Mouse (Mus musculus): ENCODE measurements around the gene Agl.
"Not testable (repeated sequence)": the region's sequence is repeated elsewhere in the genome, so short reads cannot be mapped to it uniquely, and the experiment has no call there.

Gene Agl

DNA sequence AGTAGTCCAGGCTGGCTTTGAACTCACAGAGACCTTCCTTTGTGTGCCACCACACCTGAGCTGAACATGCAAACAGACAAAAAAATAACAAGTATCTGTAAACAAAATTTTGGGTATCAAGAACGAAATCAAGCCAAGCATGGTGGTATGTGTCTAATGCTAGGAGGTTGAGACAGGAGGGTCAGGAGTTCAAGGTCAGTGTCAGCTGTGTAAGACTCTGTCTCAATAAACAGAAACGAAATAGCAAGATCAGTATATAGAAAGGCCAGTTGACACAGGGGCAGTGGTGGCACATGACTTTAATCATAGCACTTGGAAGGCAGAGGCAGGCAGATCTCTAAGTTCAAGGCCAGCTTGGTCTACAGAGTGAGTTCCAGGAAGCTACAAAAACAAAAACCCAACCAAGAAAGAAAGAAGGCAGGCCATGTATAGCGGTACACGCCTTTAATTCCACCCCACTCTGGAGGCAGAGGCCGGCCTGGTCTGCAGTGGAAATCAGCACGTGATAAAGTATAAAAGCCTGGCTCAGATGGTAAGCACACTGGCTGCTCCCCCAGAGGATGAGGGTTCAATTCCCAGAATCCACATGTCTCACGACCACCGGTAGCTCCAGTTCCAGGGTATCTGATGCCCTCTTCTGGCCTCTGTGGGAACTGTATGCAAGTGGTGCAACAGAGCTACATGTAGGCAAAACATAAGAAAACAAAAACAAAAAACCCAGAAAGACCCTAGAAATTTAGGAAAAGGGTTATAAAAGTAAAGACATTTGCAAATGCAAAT, 59.4 kb downstream of the Agl start:
- DNase-seq (ENCODE audit: low spot score in 2 of 2), result peak in 1 of 2 experiments; percentile 7

DNA sequence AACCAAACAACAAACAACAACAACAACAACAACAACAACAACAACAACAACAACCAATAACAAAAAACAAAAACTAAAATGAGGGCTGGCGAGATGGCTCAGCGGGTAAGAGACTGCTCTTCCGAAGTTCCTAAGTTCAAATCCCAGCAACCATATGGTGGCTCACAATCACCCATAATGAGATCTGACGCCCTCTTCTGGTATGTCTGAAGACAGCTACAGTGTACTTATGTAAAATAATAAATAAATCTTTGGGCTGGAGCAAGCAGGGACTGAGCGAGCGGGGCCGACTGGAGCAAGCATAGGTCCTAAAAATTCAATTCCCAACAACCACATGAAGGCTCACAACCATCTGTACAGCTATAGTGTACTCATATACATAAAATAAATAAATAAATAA, 60.3 kb downstream of the Agl start:
- DNase-seq (ENCODE audit: low spot score in 2 of 2), result not testable (repeated sequence)

DNA sequence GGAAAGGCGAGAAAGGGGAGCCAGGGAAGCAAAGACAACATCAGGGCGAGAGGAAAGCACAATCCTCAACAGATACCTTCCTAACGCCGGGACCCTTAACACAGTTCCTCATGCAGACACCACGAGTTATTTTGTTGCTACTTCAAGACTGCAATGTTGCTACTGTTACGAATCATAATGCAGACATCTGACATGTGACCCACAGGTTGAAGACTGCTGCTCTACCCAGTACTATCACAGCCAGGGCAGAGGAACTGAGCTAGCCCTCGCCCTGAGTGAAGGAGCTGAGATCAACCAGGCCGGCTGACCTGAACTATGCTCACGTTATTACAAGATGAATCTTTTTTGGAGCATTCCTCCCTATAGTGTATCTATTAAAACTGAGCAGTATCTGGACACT, 67.0 kb downstream of the Agl start:
- DNase-seq (ENCODE audit: low spot score in 2 of 2), result no peak

DNA sequence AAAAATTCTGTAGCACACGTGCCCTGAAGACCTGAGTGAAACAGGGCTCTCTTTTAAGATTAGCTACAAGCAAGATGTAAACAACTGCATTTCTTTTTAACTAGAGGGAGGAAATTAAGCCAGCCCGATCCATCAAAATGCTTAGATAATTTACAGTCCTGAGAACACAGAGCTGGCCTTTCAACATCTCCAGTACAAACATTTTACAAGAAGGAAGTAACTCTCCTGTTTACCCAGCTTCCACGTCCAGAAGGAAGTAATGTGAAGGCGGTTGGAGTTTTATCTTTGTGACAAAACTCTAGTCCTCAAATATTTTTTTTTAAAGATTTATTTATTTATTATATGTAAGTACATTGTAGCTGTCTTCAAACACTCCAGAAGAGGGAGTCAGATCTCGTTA, 67.9 kb downstream of the Agl start:
- no peak for DNase-seq (ENCODE audit: low spot score in 2 of 2)

DNA sequence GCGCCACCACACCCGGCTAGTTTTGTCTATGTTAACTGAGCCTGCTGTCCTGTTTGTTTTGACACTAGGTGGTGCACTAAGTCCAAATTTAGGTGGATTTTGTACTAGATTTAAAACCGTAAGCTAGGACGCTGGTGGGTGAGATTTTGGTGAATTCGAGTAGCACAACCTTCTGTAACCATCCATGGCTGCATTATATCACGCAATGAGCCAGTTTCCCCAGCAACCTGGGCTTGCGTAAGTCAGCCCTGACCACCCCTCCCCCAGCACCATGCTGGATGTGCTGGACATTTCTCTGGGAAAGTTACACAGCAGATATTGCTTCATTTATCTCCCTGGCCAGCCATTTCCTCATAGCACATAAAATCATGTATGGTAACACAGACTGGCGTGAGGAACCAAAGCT, 70.6 kb downstream of the Agl start:
- no peak for DNase-seq (ENCODE audit: low spot score in 2 of 2)

DNA sequence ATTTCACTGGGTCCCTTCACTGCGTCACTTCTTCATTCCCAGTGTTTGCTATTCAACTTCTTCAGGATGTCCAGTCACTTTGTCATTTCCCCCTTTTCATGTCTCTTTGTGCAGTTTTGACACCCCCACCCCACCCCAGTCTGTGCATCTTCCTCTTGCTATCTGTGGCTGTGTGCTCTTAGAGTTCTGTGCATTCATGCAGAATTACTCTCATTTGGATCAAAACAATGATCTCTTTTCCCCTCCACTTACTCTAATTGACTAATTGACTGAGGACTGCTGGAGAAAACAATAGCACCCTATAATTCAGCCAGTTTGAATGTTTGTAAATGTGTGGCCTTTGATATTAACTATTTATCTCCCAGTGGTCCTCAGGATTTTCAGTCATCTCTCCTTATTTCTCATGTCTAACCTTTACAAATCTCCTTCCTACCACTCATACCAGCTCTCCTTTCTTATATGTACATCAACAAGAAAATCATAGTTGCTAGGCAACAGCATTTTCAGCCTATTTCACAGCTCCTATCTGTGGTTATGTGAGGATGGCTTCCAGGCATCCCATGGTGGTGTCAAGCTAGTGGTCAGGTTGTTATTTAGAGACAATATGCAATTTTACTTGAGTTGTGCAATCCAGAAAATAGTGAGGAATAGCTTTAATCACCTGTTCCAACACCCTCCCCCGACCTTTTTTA, 78.3 kb downstream of the Agl start:
- no peak for DNase-seq (ENCODE audit: low spot score in 2 of 2)

DNA sequence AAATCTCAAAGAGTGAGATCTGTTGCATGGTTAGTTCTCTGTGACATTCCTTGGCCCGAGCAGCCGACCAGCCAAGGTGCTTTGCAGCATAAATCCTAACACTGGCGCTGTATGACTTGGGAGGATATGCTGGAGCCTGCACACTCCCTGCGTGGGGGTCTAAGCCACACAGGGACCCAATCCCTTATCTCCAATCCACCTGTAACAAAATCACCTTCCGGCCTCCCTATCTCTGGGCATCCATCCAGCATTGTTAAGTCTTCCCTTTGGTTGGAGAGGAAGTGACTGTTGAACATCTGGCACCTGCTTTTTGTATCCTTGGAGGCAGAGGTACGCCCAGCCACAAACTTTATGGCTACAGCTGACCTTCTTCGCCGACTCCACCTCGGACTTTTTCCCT, 81.2 kb downstream of the Agl start:
- no peak for DNase-seq (ENCODE audit: low spot score in 2 of 2)

DNA sequence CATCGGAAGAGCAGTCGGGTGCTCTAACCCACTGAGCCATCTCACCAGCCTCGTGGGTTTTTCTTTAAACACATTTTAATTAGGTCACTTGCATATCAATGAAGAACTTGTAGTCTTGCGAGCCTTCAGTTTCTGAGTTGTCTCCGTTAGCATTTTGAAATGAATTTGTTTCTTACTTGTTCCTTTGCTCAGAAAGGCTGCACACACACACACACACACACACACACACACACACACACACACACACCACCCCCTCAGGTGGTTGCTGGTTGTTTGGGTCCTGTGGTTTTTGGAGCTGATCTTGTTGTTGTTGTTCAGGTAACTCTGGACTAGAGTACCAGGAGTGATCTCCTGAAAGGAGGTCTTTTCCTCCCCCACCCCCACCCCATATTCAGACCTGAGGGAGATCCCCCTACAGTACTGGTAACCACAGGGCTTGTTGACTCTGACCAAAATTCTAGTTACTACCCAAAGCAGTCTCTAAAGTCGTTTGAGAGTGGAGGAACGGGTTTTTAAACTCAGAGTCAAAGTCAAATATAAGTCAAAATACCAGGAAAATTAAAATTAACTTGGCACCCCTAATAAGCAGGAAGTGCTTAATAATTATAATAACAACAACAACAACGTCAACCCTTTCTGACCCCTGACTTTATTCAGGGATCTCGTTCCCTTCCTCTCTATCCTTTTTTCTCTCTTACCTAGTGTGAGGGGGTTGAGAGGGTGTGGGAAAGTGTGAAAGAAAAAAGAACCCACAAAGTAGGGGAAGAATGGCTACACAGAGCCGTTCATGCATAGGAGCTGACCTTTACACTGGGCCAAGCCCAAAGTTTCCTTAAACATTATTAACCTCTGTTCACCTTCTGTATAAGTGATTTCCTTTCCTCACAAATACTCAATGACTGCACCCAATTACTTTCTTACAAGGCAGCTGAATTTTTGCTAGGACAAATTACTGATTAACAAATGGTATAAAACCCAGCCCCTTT, 84.2 kb downstream of the Agl start:
- DNase-seq (ENCODE audit: low spot score in 2 of 2), result no peak

DNA sequence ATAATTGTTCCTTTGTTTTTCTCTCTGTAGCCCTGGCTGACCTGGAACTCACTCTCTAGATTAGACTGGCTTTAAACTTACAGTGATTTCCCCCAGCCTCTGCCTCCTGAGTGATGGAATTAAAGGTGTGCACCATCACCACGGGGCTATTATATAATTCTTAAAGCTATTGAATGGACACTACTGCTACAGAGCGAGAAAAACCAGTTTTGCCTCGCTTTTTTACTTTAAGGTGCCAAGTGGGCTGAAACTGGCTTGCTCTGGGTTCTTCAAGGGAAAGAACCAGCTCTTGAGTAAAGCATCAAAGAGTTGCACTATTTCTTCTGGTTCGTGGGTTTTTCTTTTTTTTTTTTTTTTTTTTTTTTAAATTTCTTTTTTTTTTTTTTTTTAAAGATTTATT, 85.0 kb downstream of the Agl start:
- no peak for DNase-seq (ENCODE audit: low spot score in 2 of 2)

DNA sequence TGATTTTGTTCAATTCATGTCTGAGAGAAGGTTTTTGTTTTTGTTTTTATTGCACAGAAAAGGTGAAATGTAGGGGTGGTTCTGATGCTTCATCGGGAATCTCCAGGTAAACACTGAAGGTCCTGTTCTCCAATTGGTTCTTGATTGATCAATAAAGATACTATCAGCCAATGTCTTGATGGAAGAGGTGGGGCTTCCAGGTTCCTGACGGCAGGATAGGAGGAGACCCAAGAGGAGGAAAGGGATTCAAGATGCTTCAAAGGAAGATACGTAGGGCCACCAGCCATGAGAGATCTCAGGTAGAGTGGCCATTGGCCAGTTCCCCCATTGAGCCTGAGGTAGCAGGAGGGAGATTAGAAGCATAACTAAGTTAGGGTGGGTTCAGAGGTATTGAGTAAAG, 89.0 kb downstream of the Agl start:
- no peak for DNase-seq (ENCODE audit: low spot score in 2 of 2)

DNA sequence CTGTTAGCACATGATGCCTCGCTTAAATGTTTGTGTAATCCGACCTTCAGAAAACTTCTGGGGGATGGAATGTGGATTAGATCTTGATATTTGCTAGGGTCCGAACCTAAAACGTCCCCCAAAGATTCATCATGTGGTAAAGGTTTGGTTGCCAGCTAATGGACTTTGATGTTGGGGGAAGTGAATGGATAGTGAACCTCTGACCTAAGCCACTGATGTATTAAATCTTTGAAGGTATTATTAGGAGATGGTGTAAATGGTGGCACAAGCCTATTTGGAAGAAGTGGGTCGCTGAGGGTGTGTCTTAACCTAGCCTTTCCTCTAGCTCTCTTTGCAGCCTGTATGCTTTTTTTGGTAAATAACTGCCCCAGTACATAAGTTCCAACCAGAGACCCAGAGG, 94.9 kb downstream of the Agl start:
- no peak for DNase-seq (ENCODE audit: low spot score in 2 of 2)

DNA sequence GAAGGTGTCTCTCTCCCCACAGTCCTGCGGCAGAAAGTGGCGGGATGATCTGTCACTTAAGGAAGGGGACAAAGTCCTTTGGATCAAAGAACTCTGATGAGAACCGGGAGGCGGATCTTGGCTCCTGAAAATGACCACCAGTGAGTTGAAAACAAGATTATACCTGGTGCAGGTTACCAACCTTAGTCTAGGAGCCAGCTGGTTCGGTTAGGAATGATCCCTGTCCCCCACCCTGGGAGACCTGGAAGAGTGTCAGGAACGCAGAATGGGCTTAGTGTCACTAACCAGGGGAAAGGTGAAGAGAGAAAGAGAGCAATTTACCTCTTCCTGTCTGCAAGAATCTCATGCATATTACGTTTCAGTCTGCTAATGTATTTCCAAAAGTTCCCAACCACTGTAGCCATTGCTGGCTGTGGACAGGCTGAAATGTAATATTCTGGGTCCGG, 95.5 kb downstream of the Agl start, which contains the start of gene Slc35a3:
Slc35a3 (minus strand) TSS at position 396 of the 446 bp plus-strand sequence.
- DNase-seq (ENCODE audit: low spot score in 2 of 2), result no peak

DNA sequence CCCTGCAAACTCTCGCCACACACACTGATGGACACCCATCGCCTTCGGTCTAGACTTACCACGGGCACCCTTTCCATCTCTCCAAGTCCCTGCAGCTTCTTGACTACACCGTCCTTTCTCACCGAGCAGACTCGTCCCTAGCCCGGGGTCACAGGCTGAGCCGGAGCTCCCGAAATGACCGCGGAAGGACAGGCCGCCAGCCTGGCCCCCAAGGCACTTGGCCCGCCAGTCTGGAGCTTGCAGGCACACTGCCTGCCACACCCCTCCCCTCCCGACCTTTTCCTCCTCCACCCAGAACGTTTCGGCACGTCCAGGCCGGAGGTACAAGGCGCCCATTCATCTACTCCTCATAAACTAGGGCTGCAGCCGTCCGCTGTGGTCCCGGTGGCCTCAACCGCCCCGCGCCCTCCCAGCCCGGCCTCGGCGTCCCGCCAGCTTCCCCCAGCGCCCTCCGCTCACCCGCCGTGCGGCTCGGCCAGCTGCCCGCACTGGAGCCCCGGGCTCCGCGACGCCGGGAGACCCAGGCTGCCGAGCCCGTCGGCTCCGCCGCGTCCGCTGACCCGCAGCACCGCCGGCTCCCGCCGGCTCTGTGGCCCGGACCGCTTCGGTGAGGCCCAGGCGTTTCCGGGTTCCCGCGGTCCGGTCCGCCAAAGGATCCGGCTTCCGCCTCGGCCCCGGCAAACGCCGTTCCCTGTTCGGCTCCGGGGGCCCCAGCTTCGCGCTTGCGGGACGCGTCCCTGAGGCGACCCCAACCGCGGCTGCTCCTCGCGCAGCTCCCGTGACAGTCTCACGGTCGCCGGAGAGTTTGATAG, 96.1 kb downstream of the Agl start:
- peak; percentile 62 to 67 for DNase-seq (ENCODE audit: low spot score in 2 of 2)

DNA sequence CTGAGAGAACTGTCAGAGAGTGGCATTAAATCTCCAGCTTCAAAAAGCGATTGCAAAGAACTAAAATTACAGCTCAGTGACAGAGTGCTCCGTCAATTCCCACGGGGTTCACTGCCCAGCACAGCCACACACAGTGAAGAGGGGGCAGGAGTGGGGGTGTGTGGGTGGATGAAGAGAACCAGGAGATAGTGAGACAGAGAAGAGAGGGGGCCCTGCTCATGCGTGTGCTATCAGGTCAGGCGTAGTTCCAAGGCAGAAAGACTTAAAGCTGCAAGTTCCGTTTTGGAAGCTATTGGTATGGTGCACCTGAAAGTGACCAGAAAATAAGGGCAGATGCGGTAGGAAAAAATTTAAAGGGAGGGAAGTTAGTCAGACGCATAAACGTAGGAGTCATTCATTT, 97.0 kb downstream of the Agl start:
- DNase-seq (ENCODE audit: low spot score in 2 of 2), result no peak

DNA sequence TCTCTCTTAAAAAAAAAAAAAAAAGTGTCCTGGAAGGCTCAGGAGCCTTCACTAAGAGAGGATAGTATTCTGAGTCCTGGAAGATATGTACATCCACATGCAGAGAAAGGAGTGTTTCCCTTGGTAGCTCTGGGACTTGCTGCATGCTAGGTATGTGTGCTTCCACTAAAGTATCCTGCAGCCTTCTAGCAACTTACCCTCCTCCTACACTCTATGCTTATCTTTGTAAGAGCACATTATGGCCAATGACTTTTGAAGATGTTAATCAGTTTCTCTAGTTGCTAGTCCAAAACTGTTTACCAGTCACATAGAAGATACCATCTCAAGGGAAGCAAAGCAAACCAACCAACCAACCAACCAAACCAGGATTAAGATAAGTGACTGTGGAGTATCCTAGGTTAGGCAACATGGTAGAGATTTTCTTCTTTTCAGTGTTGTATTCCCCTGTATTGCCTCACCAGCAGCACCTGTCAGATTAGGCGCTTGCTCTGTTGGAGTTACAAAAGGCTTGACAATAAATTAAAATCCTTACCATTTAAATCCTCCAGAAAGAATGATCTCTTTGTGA, 102.2 kb downstream of the Agl start:
- DNase-seq (ENCODE audit: low spot score in 2 of 2), result no peak

DNA sequence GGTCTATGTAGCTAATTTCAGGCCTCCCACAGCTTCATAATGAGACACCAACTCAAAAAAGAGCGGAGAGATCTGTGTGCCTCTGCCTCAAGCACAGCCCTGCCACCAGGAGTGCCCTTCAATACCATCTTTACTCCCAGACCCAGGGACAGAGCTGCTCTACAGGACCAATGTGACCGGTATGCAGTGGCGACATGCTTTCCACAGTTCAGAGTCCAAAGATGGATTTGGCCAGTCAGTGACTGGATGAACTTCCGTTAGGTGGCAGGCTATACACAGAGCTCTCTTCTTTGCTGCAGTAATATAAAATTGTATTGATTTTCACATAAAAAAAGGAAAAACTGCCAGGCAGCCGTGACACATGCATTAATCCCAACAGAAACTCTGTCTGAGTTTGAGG, 104.1 kb downstream of the Agl start:
- no peak for DNase-seq (ENCODE audit: low spot score in 2 of 2)

DNA sequence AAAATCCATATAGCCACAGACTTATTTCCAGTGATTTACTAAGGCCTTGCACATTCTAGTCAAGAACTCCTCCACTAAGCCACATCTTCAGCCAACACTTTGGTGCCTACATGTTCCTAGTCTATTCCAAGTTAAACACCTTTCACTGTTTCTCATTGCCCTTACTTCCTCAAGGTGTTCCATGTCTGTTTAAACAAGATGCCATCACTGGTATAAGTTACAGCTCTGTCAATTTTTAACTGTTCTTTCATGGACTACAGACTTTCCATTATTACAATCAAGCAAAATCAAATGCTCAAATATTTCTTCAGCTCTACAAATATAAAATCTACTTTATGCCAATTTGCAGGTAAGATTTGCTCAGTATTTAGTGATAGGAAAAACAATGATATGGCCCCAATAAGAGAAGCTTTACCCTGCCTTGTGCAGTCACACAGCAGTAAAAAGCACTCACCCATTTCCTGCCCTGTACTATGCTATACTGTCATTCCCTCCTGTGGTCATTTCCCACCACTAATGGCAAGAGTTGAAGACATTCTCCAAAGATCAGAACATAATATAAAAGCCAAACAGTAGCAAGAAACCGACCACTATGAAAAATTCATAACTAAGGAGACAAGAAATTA, 105.2 kb downstream of the Agl start:
- DNase-seq (ENCODE audit: low spot score in 2 of 2), result no peak

DNA sequence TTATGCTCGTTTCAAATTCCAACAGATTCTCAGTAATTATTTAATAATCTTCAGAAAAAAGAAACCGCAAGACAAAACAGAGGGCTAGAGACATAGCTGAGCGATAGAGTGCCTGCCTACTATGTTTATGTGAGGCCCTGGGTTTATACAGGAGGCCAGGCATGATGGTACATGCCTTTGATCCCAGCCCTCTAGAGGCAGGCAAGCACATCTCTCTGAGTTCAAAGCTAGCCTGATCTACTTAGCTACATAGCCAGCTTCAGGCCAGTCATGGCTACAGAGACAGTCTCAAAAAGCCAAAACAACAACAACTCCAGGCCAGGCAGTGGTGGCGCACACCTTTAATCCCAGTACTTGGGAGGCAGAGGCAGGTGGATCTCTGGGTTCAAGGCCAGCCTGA, 106.4 kb downstream of the Agl start:
- no peak for DNase-seq (ENCODE audit: low spot score in 2 of 2)

DNA sequence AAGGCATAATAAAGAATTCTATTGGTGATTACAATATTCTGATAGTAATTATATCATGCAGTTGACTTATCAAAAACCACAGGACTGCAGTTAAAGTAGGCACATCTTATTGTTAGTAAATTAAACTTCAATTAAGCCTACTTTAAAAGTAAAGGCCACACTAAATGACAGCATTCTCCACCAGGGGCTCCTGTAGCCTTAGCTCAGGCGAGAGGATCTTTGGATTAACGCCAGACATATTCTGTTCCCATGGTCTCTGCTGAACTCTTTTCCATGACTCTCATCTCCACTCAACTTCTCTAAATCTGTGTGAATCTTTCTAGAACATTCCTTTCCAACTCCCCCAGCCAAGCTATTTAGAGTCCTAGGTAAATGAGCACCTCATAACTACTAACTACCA, 109.2 kb downstream of the Agl start:
- no peak for DNase-seq (ENCODE audit: low spot score in 2 of 2)

DNA sequence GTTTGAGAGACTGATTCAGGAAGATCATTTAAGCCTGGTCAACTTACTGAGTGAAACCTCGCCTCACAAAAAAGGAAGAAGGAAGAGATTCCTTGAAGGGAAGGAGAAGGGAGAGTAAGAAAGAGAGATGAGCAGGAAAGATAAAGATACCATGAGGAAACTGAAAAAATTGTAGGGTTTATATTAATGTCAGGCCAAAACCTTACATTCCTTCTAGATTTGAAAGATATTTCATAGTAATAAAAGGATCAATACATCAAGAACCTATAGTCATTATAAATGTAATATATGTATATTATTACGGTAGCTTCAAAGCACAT, 112.3 kb downstream of the Agl start:
- no peak for DNase-seq (ENCODE audit: low spot score in 2 of 2)
